Mouse (Mus musculus): Measurements from ENCODE around the gene Lypd5.
"Not testable (repeated sequence)": the region's sequence is repeated elsewhere in the genome, so short reads cannot be mapped to it uniquely, and the experiment has no call there.

Gene Lypd5

DNA sequence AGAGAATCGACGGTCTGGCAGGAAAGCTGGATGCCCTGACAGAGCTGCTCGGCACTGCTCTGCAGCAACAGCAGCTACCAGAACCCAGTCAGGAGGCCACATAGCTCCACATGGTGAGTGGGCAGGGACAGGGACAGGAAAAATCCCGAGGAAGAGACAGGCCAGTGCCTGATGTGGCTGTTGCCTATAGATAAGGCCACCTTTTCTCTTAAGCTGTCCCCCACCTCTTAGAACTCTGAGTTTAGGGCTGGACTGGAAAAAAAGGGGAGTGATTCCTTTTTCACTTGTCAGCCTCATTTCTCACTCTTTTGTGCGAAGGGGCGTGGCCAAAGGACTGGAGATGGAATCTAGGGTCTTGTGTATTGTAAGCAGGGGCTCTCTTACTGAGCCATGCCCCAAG is 35.1 kb downstream of the Lypd5 start:
- no peak for DNase-seq (ENCODE audit: low spot score)

DNA sequence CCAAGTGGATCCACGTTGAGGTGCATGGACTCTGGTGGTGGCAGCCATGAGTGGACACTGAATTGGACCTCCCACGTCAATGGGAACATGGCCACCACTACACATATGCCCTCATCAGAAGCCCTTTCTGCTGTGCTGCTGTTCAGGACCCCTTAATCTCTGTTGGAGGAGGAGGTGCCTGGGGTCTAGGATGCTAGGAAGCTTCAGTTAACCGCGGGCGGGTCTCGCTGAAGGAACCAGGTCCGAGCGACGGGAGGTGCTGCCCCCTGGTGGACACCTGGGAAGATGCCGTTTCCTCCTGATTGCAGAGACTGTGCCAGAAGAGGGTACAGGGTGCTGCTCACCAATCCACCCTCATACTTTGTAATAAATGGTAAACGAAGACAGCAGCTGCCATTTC is 35.8 kb downstream of the Lypd5 start:
- peak; percentile 76 for DNase-seq (ENCODE audit: low spot score)

DNA sequence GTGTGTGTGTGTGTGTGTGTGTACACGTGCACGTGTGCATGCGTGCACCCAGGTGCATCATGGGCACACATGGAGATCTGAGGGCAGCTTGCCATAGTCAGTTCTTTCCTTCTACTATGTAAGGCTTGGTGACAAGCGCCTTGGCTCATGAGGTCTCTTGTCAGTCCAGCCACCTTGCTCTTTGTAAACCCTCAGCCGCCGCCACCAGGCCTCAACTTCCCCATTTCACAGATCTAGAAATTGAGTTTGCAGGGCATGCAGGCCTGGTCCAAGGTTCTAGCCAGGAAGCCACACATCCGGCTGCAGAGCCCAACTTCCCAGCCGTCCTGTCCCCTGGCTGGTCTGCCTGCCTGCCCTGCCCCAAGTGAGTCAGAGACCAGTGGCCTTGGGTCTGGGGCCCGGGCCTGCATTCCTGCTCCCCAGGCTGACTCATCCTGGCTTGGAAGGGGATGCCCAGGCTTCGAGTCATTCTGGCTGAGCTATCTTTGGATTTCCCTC is 38.1 kb downstream of the Lypd5 start:
- DNase-seq (ENCODE audit: low spot score): peak; percentile 63

DNA sequence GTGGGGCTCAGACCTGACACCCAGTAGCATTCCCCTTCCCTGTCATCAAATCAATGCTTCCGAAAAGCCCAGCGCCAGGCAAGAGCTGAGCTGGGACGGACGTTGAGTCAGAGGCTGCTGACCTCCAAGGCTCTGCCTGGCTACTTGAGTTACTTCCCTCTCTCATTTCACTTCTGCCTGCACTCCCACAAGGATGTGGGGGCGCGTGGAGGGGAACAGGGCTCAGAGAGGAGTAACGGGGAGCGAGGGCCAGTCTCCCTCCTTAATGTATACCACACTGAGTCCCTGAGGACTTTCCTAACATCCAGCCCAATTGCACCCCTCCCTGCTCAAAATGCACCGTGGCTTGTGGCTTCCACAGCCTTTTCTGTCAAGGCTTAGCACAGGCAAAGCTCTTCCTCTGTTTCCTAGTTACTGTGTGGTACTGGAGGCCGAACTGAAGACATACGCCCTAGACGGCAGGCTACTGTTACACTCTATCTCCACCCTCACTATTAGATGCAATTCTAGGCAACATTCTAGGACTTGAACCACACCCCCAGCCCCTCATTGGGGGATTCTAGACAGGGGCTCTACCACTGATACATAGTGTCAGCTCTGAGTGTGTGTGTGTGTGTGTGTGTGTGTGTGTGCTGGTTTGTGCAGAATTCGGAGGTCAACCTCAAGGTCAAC is 40.7 kb downstream of the Lypd5 start:
- DNase-seq (ENCODE audit: low spot score): no peak

DNA sequence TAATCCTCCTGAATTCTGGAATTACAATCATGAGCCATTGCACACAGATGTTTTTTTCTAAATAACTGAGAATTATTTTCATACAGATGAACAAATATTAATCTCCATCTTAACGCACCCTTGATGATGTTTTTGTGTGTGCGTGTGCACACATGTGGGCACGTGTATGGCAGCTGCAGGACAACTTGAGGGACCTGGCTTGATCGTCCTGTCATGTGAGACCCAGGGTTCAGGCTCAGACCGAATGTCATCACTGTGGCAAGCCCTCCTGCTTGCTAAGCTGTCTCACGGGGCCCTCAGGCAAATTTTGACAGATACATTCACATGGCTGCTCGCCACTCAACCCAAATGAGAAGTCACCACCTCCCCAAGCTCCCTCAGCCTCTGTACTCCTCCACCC is 41.5 kb downstream of the Lypd5 start:
- no peak for DNase-seq (ENCODE audit: low spot score)

DNA sequence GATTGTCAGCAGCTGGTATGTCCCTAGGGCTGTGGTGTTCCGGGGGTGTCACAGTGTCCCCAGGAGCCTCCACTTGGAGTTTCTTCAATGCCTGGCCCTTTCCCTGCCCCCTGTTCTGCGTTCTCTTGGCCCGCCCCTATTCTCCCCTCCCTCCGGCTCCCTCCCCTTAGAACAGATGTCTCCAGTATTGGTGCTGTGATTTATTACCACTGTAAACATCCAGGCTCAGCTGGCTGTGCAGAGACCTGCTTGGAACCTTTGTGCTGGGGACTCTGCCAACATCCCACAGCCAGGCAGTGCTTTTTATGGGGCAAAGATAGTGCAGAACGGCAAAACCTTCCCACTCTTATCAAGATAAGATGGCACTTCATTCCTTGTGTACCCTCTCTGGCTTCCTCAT is 42.1 kb downstream of the Lypd5 start:
- DNase-seq (ENCODE audit: low spot score): no peak

GRCm38 (mm10) chr7:24391687-24392086 is 42.7 kb downstream of the Lypd5 start:
- no peak for DNase-seq (ENCODE audit: low spot score)

DNA sequence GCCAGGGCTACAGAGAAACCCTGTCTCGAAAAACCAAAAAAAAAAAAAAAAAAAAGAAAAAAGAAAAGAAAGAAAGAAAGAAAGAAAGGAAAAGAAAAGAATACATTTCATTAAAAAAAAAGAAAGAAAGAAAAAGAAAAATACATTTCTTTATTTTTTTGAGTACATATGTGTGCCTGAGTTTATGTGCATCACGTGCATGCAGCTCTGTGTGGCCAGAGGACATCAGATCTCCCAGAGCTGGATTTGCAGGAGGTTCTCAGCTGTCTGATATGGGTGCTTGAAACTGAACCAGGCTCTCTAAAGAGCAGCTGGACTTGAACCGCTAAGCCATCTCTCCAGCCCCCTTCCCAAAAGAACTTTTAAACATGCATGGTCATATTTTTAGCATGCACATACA is 45.1 kb downstream of the Lypd5 start:
- no peak for DNase-seq (ENCODE audit: low spot score)

DNA sequence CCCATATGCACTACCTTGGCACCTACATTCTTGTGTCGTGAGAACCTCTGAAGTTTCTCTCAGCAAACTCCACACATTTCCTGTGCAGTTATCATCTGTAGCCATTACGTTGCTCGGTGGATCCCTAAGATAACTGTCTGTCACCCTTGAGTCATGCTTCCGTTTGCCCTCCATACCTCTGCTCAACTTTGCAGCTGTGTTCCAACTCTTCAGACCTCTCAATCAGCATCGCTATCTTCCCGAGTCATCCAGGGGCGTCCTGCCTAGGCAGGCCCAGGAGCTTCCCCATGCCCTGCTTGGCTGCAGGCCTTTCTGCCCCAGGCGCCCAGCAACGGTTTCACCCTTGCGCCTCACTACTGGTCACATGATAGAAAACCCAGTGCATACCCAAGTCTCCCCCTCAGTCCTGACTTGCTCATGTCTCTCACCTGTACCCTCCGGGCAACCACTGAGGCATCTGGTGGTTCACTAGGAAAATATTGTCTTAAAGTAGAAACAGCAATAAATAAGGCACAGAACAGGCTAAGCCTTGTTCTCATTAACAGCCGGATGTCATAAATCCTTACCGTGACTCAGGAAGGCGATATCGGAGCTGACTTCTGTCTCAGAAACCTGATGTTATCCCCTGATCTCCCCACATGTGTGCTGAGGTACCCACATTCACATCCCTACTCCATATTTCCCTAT is 45.6 kb downstream of the Lypd5 start:
- DNase-seq (ENCODE audit: low spot score): no peak

GRCm38 (mm10) chr7:24396832-24397231 is 47.8 kb downstream of the Lypd5 start:
- no peak for DNase-seq (ENCODE audit: low spot score)

DNA sequence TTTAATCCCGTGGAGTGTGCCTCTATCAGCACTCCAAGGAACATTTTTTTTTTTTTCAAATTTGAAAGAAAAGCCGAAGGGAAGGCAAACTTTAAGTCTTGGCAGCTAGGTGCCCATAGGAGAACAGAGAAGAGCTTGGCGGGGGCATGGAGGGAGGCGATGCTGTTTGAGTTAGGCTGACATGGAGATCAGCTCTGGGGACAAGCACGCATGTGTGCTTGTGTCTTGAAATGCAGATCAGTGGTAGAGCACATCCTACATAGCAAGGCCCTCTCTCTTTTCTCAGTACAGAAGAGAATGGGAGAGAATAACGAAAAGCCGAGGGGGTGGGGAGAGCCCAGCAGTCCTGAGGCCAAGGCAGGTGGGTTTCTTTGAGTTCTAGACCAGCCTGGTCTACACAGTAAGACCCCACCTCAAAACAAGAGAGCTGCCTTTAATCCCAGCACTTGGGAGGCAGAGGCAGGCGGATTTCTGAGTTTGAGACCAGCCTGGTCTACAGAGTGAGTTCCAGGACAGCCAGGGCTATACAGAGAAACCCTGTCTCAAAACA is 49.4 kb downstream of the Lypd5 start:
- DNase-seq (ENCODE audit: low spot score): no peak

DNA sequence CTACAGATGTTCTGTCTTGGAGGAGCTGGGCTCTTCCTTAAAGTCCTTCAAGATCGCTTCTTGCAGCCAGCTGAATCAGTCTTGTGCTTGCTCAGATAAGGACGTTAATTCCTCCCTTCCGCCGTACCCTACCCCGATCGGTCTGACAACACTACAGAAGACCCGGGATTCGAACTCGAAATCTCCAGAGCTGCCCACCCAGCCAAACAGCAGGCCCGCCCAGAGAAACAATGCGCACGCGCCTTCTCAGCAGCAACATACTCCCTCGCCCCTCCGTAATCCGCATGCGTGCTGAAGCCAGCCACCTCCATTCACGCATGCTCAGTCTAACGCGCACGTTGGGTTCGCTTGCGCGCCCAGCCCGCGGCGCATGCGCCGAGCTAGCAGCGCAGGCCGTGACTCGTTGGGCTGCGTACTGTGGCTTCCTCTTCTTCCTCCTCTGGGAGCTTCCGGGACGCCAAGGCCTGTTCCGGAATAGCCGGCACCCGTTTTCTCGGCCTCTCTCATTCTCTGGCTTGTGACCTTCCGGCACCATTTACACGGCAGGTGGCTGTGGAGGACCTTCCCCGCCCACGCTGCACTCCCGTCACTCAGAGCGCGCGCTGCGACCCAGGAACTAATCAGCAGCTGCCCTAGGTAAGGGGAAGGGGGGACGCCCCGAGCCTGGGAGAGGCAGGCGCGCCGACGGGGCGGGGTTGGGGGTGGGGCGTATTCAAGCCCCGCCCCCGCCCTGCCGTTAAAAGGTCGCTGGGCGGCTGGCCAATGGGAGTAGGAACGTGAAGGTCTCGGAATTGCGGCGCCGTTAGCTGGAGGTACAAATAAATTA is 50.5 kb downstream of the Lypd5 start, which contains the start of gene Smg9:
Smg9 (plus strand) TSS at position 364 of the 826 bp plus-strand sequence.
- DNase-seq (ENCODE audit: low spot score): peak; percentile 93

DNA sequence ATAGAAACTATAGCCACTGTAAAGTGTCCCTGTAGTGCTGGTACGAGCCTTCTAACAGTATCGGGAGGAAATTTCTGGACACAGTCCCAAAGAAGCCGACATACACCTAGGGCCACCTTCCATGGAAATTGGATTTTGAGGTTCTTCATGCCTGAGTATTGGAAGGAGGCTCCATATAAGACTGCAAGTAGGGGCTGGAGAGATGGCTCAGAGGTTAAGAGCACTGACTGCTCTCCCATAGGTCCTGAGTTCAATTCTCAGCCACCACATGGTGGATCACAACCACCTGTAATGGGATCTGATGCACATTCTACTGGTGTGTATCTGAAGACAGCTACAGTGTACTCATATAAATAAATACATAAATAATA is 51.1 kb downstream of the Lypd5 start:
- no peak for DNase-seq (ENCODE audit: low spot score)

- DNase-seq (ENCODE audit: low spot score): not testable (repeated sequence)
These were observed 51.5 kb downstream of the Lypd5 start for GRCm38 (mm10) chr7:24400489-24400888.

DNA sequence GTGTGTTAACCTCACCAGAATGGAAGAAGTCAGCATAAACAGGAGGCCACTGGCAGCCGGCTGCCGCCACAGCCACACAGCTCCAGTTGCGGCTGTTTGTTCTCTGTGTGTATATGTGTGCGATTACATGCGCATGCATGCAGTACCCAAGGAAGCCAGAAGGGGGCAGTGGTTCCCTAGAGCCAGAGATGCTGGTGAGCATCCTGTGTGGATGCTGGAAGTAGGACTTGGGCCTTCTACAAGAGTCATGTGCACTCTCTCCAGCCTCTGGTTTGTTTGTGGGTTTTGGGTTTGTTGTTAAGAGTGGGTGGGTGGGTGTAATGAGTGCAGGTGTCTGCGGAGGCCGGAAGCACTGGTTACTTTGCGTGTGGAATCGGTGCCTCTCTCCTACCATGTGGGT is 53.9 kb downstream of the Lypd5 start:
- no peak for DNase-seq (ENCODE audit: low spot score)

All from urinary bladder, postnatal 25 days (tissue).